Mouse (Mus musculus) liver, embryonic 14.5 days (tissue): Measurements from ENCODE around the gene Btbd11. TPM values are rescaled to one million over a fixed set of nuclear protein-coding genes. Genes with fewer than 3 reads are reported as not detected.

Experiments
- ATAC-seq: fragments of 200-750 bp; cut with Nextera tagmentation; 2 replicates; pipeline ENCODE4 v1.8.0; 2017; ENCODE audit warnings: moderate number of reproducible peaks, mild to moderate bottlenecking, moderate library complexity; ENCODE audit not compliant: insufficient read depth
- DNase-seq, 3 experiments: peaks; one replicate each; pipeline ENCODE4 v3.0.0-alpha.2; 2012 to 2013; ENCODE audit warnings: low read depth in 3 of 3, low spot score in 3 of 3
- H3K27ac ChIP-seq: fragments of 300-500 bp; sonication (generic); 2 replicates; pipeline ENCODE4 v1.5.1; 2014; ENCODE audit warnings: moderate library complexity, mild to moderate bottlenecking, control low read depth, inconsistent platforms
- H3K27me3 ChIP-seq: fragments of 300-500 bp; sonication (generic); 2 replicates; pipeline ENCODE4 v1.6.1; 2014; ENCODE audit warnings: mild to moderate bottlenecking, low read length, moderate library complexity; ENCODE audit not compliant: control insufficient read depth, insufficient read depth
- H3K36me3 ChIP-seq: fragments of 300-500 bp; sonication (generic); replicated peaks from 2 replicates; pipeline ENCODE4 v1.6.1; 2014; ENCODE audit warnings: low read depth; ENCODE audit not compliant: control insufficient read depth, insufficient read depth
- H3K4me1 ChIP-seq, 2 experiments: fragments of 200-500 bp in 1 of 2; fragments of 300-500 bp in 1 of 2; sonication (generic) in 1 of 2; replicated peaks; 2 replicates each; pipeline ENCODE4 v1.6.1; 2012 to 2014; ENCODE audit warnings: antibody characterized with exemption in 1 of 2, inconsistent platforms in 1 of 2, low read length in 1 of 2; ENCODE audit not compliant: control insufficient read depth in 2 of 2, insufficient read depth in 2 of 2
- H3K4me2 ChIP-seq: fragments of 300-500 bp; sonication (generic); 2 replicates; pipeline ENCODE4 v1.6.1; 2014; ENCODE audit warnings: low read depth, mild to moderate bottlenecking, control low read depth, moderate library complexity
- H3K4me3 ChIP-seq, 2 experiments: fragments of 200-500 bp in 1 of 2; fragments of 300-500 bp in 1 of 2; sonication (generic) in 1 of 2; 2 replicates each; pipeline ENCODE4 v1.5.1; 2012 to 2014; ENCODE audit warnings: low read depth in 2 of 2, low read length in 2 of 2, mild to moderate bottlenecking in 2 of 2, control low read depth in 1 of 2, inconsistent platforms in 1 of 2, moderate library complexity in 1 of 2; ENCODE audit not compliant: insufficient read depth in 1 of 2
- H3K9ac ChIP-seq: fragments of 300-500 bp; sonication (generic); replicated peaks from 2 replicates; pipeline ENCODE4 v1.6.1; 2014; ENCODE audit warnings: mild to moderate bottlenecking, control low read depth, moderate library complexity
- H3K9me3 ChIP-seq: fragments of 300-500 bp; sonication (generic); 2 replicates; pipeline ENCODE4 v1.6.1; 2016; ENCODE audit warnings: low read length, mixed read lengths; ENCODE audit not compliant: control insufficient read depth
- CTCF ChIP-seq: IDR thresholded peaks from 2 replicates; pipeline ENCODE4 v1.5.1; 2016; ENCODE audit warnings: antibody characterized with exemption, low read depth, control low read depth
- EP300 ChIP-seq: IDR thresholded peaks from 2 replicates; pipeline ENCODE4 v1.6.1; 2016; ENCODE audit warnings: antibody characterized with exemption, low read depth
- WGBS: fragments of 180-500 bp; shearing (Covaris S2); extraction: QIAGEN DNeasy Blood & Tissue Kit; methylation state at CpG from one replicate; pipeline ENCODE4 v1.1.7; 2014; ENCODE audit not compliant: insufficient replicate concordance; 5-methylcytosine and 5-hydroxymethylcytosine counted together
- polyA plus RNA-seq, 2 experiments: library from polyadenylated mRNA; depleted of rRNA in 1 of 2; stranded (reverse) in 1 of 2; unstranded in 1 of 2; fragments of >200 nt; fragmentation: Nextera tagmentation in 1 of 2; extraction: Ambion mirVana in 1 of 2; gene quantifications; 2 replicates each; pipeline versions ENCODE4 v1.2.1 to v1.2.3; 2012 to 2014

Btbd11 gene
- polyA plus RNA-seq, 2 experiments: 0.22 to 0.32 TPM

DNA sequence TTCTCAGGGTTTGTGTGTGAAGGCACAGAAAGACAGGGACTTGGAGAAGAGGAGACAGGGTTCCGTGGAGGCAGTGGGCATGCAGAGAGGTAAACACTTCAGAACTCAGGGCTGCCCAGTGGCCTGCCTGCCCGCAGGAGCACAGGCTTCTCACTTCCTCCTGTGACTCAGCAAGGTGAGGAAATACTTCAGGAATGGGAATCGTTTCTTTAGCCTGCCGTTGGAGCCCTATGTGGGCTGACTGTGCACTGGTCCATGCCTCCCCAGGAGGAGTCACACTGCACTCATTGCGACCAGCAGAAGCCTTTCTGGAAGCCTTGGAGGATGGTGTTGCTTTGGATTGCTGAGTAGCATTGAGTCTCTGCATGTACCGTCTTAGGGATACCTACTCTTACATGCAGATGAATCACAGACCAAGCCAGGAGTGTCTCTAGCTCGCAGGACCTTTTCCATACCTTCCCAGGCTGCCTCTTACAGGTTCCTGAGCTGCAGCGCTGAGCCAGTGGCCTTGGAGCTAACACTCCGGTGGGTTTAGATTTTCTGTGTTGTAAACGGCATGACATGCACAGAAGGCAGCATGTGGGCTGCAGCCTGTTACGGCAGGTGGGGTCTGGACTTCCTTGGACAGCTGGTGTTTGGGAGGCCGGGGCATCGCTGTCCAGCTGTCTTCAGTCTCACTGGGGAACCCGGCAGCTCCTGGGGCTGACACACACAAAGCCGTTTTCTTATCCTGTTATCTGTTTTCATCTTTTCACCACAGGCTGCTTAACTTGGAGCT lies 34.4 kb downstream of the Btbd11 start:
- ATAC-seq (no peak), DNase-seq (no peak)
- Histone ChIP-seq H3K4me2 (no peak overlapping the region), H3K9me3 (no peaks in the 10 kb centered on the region), H3K9ac (no peak overlapping the region), H3K27ac (no peak overlapping the region), H3K27me3 (no peaks in the 10 kb centered on the region), H3K36me3 (no peaks in the 10 kb centered on the region), H3K4me1 (no peaks in the 10 kb centered on the region), H3K4me3 (no peak overlapping the region)
- WGBS: 44% methylated on average over 15 of the region's 15 CpGs
- TF ChIP-seq CTCF: no peak
- TF ChIP-seq EP300: no peak

DNA sequence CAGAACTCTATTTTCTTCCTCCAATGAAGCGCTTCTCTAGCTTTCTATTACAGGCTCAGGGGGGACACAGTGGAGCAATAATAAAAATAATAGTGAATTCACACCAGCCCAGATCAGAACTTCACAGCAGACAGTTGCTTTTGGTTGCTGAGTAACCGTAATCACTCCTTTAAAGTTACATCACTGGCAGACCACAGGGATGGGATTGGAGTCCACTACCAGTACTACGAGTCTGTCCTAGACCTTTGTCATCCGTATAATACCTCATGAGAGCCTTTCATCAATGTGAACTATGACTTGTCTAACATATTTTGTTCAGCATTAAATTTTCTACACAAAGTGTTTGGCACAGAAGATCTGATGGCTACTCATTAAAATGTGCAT lies 35.0 kb downstream of the Btbd11 start:
- Histone ChIP-seq H3K36me3 (no peaks in the 10 kb centered on the region), H3K4me3 (no peak overlapping the region), H3K9ac (no peak overlapping the region), H3K27ac (no peak overlapping the region), H3K4me1 (no peaks in the 10 kb centered on the region), H3K4me2 (no peak overlapping the region), H3K27me3 (no peaks in the 10 kb centered on the region), H3K9me3 (no peaks in the 10 kb centered on the region)
- no peak for TF ChIP-seq EP300
- no peak for TF ChIP-seq CTCF
- ATAC-seq: no peak
- WGBS: 59% methylated on average over 4 of the region's 4 CpGs
- DNase-seq: no peak

GRCm38 (mm10) chr10:85425756-85426155 lies 39.1 kb downstream of the Btbd11 start:
- no peaks in the 10 kb centered on the region for H3K36me3 ChIP-seq
- no peak overlapping the region for H3K4me3 ChIP-seq
- no peaks in the 10 kb centered on the region for H3K27me3 ChIP-seq
- no peak overlapping the region for H3K4me2 ChIP-seq
- DNase-seq (no peak), ATAC-seq (no peak)
- no peak overlapping the region for H3K9ac ChIP-seq
- 36% methylated on average over 2 of the region's 2 CpGs for WGBS
- H3K4me1 ChIP-seq: no peaks in the 10 kb centered on the region
- H3K9me3 ChIP-seq: no peaks in the 10 kb centered on the region
- TF ChIP-seq CTCF (no peak), EP300 (no peak)
- no peak overlapping the region for H3K27ac ChIP-seq

GRCm38 (mm10) chr10:85437217-85437616 lies 50.6 kb downstream of the Btbd11 start:
- DNase-seq (no peak), ATAC-seq (no peak)
- no peak overlapping the region for H3K4me3 ChIP-seq
- WGBS: 70% methylated on average over 3 of the region's 3 CpGs
- H3K9ac ChIP-seq: no peak overlapping the region
- H3K27ac ChIP-seq: no peak overlapping the region
- no peak overlapping the region for H3K4me2 ChIP-seq
- no peaks in the 10 kb centered on the region for H3K9me3 ChIP-seq
- no peaks in the 10 kb centered on the region for H3K4me1 ChIP-seq
- H3K36me3 ChIP-seq: no peaks in the 10 kb centered on the region
- TF ChIP-seq EP300 (no peak), CTCF (no peak)
- H3K27me3 ChIP-seq: no peaks in the 10 kb centered on the region

- TF ChIP-seq CTCF (no peak), EP300 (no peak)
- DNase-seq (no peak), ATAC-seq (no peak)
- no peak overlapping the region for H3K4me3 ChIP-seq
- H3K27ac ChIP-seq: no peak overlapping the region
- WGBS: 54% methylated on average over 3 of the region's 3 CpGs
- no peaks in the 10 kb centered on the region for H3K27me3 ChIP-seq
- H3K4me1 ChIP-seq: no peaks in the 10 kb centered on the region
- no peak overlapping the region for H3K4me2 ChIP-seq
- H3K36me3 ChIP-seq: no peaks in the 10 kb centered on the region
- H3K9ac ChIP-seq: no peak overlapping the region
- H3K9me3 ChIP-seq: no peaks in the 10 kb centered on the region
Observed at GRCm38 (mm10) chr10:85443371-85443770, 56.8 kb downstream of the Btbd11 start.
